Mouse (Mus musculus) limb, embryonic 10.5 days (tissue): Measurements from ENCODE around the gene Actn4. TPM values are rescaled to one million over a fixed set of nuclear protein-coding genes. Genes with fewer than 3 reads are reported as not detected.
"Not testable (repeated sequence)": the region's sequence is repeated elsewhere in the genome, so short reads cannot be mapped to it uniquely, and the experiment has no call there.

Source experiments
- DNase-seq: peaks from one replicate; pipeline ENCODE4 v3.0.0-alpha.2; 2017; ENCODE audit warnings: low spot score
- H3K27ac ChIP-seq: fragments of 300-500 bp; sonication (generic); 2 replicates; pipeline ENCODE4 v1.5.1; 2016; ENCODE audit warnings: mild to moderate bottlenecking
- H3K27me3 ChIP-seq: fragments of 300-500 bp; sonication (generic); 2 replicates; pipeline ENCODE4 v1.6.1; 2016; ENCODE audit warnings: low read depth, mild to moderate bottlenecking; ENCODE audit not compliant: poor library complexity, severe bottlenecking
- H3K36me3 ChIP-seq: fragments of 300-500 bp; sonication (generic); 2 replicates; pipeline ENCODE4 v1.6.1; 2016; ENCODE audit warnings: mild to moderate bottlenecking, moderate library complexity
- H3K4me1 ChIP-seq: fragments of 300-500 bp; sonication (generic); 2 replicates; pipeline ENCODE4 v1.6.1; 2016
- H3K4me3 ChIP-seq: fragments of 300-500 bp; sonication (generic); 2 replicates; pipeline ENCODE4 v1.5.1; 2016; ENCODE audit warnings: mild to moderate bottlenecking, moderate library complexity
- H3K9me3 ChIP-seq: fragments of 300-500 bp; sonication (generic); replicated peaks from 2 replicates; pipeline ENCODE4 v1.6.1; 2016; ENCODE audit warnings: mild to moderate bottlenecking
- WGBS: fragments of 180-500 bp; shearing (Covaris S2); methylation state at CpG from one replicate; pipeline ENCODE4 v1.1.7; 2016; 5-methylcytosine and 5-hydroxymethylcytosine counted together
- polyA plus RNA-seq: library from polyadenylated mRNA; unstranded; fragments of >200 nt; fragmentation: Nextera tagmentation; extraction: Ambion mirVana; gene quantifications from 2 replicates; pipeline ENCODE4 v1.2.1, GENCODE M21; 2016

The Actn4 gene
- polyA plus RNA-seq, 1 experiment from 2014 or later, result 285 TPM

DNA sequence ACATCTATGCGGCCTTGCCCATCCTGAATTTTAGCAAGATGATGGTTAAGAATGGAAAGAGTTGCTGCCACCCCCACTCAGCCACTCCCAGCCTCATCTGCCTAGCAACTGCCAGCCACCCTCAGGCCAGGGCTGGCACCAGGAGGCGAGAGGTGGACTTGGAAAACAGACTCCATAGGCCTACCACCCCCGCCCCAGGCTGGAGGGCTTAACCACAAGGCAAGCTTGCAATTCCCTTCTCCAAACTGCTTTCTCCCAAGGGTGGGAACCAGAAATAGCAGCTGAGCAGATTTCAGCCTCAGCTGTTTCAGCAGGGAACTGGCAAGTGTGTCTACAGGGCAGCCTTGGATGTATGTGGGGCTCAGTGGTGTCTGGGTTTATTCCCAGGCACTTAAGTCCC lies 59.3 kb downstream of the Actn4 start:
- H3K27me3 ChIP-seq, result no peaks in the 10 kb centered on the region
- WGBS, result 94% methylated on average over 3 of the region's 3 CpGs
- no peak overlapping the region for H3K27ac ChIP-seq
- DNase-seq, result no peak
- no peak overlapping the region for H3K4me3 ChIP-seq
- no peaks in the 10 kb centered on the region for H3K9me3 ChIP-seq
- peaks cover 100% of the 10 kb centered on the region for H3K36me3 ChIP-seq
- no peaks in the 10 kb centered on the region for H3K4me1 ChIP-seq

- Histone ChIP-seq H3K27ac (no peak overlapping the region), H3K4me1 (no peaks in the 10 kb centered on the region), H3K9me3 (no peaks in the 10 kb centered on the region), H3K4me3 (no peak overlapping the region), H3K36me3 (peaks cover 100% of the 10 kb centered on the region), H3K27me3 (no peaks in the 10 kb centered on the region)
- no peak for DNase-seq
- 87% methylated on average over 6 of the region's 6 CpGs for WGBS
Measured at GRCm38 (mm10) chr7:28902180-28902579, 60.0 kb downstream of the Actn4 start.

- 87% methylated on average over 13 of the region's 13 CpGs for WGBS
- peaks cover 100% of the 10 kb centered on the region for H3K36me3 ChIP-seq
- H3K4me3 ChIP-seq, result no peak overlapping the region
- H3K27ac ChIP-seq, result no peak overlapping the region
- no peak for DNase-seq
- no peaks in the 10 kb centered on the region for H3K27me3 ChIP-seq
- no peaks in the 10 kb centered on the region for H3K9me3 ChIP-seq
- no peaks in the 10 kb centered on the region for H3K4me1 ChIP-seq
Measured at GRCm38 (mm10) chr7:28901311-28902125, 60.6 kb downstream of the Actn4 start.

- H3K27ac ChIP-seq, result no peak overlapping the region
- H3K4me3 ChIP-seq, result no peak overlapping the region
- WGBS, result 93% methylated on average over 4 of the region's 4 CpGs
- no peaks in the 10 kb centered on the region for H3K27me3 ChIP-seq
- H3K4me1 ChIP-seq, result no peaks in the 10 kb centered on the region
- peaks cover 100% of the 10 kb centered on the region for H3K36me3 ChIP-seq
- DNase-seq, result no peak
- H3K9me3 ChIP-seq, result no peaks in the 10 kb centered on the region
Measured at GRCm38 (mm10) chr7:28899972-28900371, 62.2 kb downstream of the Actn4 start.

DNA sequence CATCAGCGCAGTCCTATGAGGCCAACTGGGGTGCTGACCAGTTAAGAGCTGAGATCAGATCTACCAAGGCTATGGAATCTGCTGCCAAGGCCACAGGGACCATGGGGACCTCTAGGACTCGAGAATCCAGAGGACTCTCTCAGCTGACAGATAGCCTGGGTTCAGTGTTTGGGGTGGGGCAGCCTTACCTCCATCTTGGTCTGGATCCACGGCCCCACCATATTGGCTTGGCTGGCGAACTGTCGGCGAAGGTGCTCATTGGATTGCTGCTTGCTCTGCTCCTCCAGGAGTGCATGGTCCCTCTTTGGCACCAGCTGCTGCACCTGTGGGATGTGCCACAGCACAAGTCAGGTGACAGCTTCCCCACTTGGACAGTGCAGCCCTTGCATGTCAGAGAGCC lies 64.5 kb downstream of the Actn4 start:
- no peak for DNase-seq
- Histone ChIP-seq H3K36me3 (peaks cover 99% of the 10 kb centered on the region), H3K4me1 (no peaks in the 10 kb centered on the region), H3K4me3 (no peak overlapping the region), H3K9me3 (no peaks in the 10 kb centered on the region), H3K27ac (no peak overlapping the region), H3K27me3 (no peaks in the 10 kb centered on the region)
- WGBS, result 93% methylated on average over 6 of the region's 6 CpGs

DNA sequence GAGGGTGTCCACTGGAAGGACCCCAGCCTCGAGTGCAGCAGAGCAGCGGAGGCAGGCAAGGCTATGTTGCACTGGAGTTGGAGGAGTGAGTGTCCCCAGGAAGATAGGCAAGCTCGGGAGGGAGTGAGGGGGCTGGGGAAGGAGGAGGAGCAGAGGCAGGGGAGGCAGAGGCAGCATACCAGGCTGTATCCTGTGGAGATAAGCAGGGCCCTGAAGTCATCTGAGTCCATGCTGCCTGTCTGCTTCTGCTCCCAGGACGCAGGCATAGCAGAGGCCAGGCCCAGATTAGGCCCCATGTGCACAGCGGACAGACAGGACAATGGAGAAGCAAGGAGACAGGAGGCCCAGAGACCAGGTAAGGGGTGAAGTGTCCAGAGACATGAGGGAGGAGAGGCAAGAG lies 67.2 kb downstream of the Actn4 start:
- 71% methylated on average over 5 of the region's 5 CpGs for WGBS
- DNase-seq, result no peak
- H3K27ac ChIP-seq, result no peak overlapping the region

GRCm38 (mm10) chr7:28893643-28894265 lies 68.4 kb downstream of the Actn4 start:
- peak; percentile 68 for DNase-seq

More for the DNA sequence above, 67.2 kb downstream of the Actn4 start:
- Histone ChIP-seq H3K4me3 (no peak overlapping the region), H3K36me3 (peaks cover 96% of the 10 kb centered on the region), H3K27me3 (peaks cover 13% of the 10 kb centered on the region), H3K4me1 (no peaks in the 10 kb centered on the region), H3K9me3 (no peaks in the 10 kb centered on the region)

DNA sequence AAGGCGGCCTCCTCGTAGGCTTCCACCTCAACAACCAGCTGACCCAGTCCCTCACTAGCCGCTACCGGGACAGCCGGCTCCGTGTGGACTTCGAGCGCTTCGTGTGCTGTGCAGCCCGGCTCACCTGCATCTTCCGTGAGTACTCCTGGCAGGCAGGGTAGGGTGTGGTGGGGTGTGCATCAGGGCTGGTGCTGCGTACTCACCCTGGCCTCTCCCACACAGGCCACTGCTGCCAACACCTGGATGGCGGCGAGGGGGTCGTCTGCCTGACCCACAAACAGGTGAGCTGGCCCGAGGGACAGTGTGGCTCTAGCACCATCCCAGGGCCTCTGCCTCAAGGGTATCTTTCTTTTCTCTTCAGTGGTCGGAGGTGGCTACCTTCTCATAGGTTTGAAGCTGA lies 69.5 kb downstream of the Actn4 start:
- DNase-seq, result no peak
- Histone ChIP-seq H3K4me1 (peaks cover 13% of the 10 kb centered on the region), H3K9me3 (no peaks in the 10 kb centered on the region), H3K27ac (no peak overlapping the region), H3K4me3 (no peak overlapping the region), H3K36me3 (peaks cover 73% of the 10 kb centered on the region), H3K27me3 (peaks cover 37% of the 10 kb centered on the region)
- 96% methylated on average over 17 of the region's 17 CpGs for WGBS

More at GRCm38 (mm10) chr7:28893643-28894265, 68.4 kb downstream of the Actn4 start:
- H3K27me3 ChIP-seq, result peaks cover 25% of the 10 kb centered on the region
- 60% methylated on average over 7 of the region's 7 CpGs for WGBS
- H3K27ac ChIP-seq, result 0 out of 2 replicates have a peak overlapping the region, but pooled peaks have one; percentile 20
- H3K4me3 ChIP-seq, result no peak overlapping the region
- H3K9me3 ChIP-seq, result no peaks in the 10 kb centered on the region
- peaks cover 84% of the 10 kb centered on the region for H3K36me3 ChIP-seq
- peaks cover 4% of the 10 kb centered on the region for H3K4me1 ChIP-seq

- Histone ChIP-seq H3K4me3 (peak overlapping the region; percentile 47), H3K36me3 (peaks cover 34% of the 10 kb centered on the region), H3K27ac (0 out of 2 replicates have a peak overlapping the region, but pooled peaks have one; percentile 22), H3K9me3 (no peaks in the 10 kb centered on the region), H3K4me1 (peaks cover 13% of the 10 kb centered on the region), H3K27me3 (peaks cover 58% of the 10 kb centered on the region)
- 2% methylated on average over 27 of the region's 27 CpGs for WGBS
- DNase-seq, result peak; percentile 44
Measured at GRCm38 (mm10) chr7:28888701-28889161, 73.4 kb downstream of the Actn4 start.

DNA sequence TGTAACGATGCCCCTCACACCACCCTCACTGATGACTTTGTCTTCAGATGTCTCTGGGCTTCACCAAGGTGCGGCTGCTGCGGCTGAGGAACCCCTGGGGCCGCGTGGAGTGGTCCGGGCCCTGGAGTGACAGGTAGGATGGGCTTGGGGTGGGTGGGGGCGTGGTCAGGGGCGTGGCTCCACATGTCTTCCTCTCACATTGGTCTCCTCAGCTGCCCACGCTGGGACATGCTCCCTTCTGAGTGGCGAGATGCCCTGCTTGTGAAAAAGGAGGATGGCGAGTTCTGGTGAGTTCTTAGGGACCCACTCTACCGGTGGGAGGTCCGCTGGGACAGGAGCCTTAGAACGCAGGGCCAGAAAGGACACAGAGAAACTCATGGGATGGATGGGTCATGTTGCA lies 75.7 kb downstream of the Actn4 start:
- Histone ChIP-seq H3K36me3 (peaks cover 13% of the 10 kb centered on the region), H3K9me3 (no peaks in the 10 kb centered on the region), H3K4me3 (no peak overlapping the region), H3K4me1 (peaks cover 17% of the 10 kb centered on the region), H3K27me3 (peaks cover 58% of the 10 kb centered on the region), H3K27ac (no peak overlapping the region)
- no peak for DNase-seq
- 17% methylated on average over 14 of the region's 14 CpGs for WGBS

GRCm38 (mm10) chr7:28883704-28884103 lies 78.4 kb downstream of the Actn4 start:
- H3K4me3 ChIP-seq, H3K36me3 ChIP-seq, H3K27ac ChIP-seq, H3K9me3 ChIP-seq, DNase-seq: not testable (repeated sequence)
- 92% methylated on average over 4 of the region's 4 CpGs for WGBS
- Histone ChIP-seq H3K27me3 (peaks cover 32% of the 10 kb centered on the region), H3K4me1 (peaks cover 18% of the 10 kb centered on the region)

- H3K4me1 ChIP-seq, result peaks cover 11% of the 10 kb centered on the region
- H3K36me3 ChIP-seq, result no peaks in the 10 kb centered on the region
- H3K27ac ChIP-seq, result no peak overlapping the region
- no peak overlapping the region for H3K4me3 ChIP-seq
- WGBS, result 86% methylated on average over 11 of the region's 11 CpGs
- no peaks in the 10 kb centered on the region for H3K9me3 ChIP-seq
- peaks cover 25% of the 10 kb centered on the region for H3K27me3 ChIP-seq
- no peak for DNase-seq
Measured at GRCm38 (mm10) chr7:28883039-28883438, 79.1 kb downstream of the Actn4 start.

DNA sequence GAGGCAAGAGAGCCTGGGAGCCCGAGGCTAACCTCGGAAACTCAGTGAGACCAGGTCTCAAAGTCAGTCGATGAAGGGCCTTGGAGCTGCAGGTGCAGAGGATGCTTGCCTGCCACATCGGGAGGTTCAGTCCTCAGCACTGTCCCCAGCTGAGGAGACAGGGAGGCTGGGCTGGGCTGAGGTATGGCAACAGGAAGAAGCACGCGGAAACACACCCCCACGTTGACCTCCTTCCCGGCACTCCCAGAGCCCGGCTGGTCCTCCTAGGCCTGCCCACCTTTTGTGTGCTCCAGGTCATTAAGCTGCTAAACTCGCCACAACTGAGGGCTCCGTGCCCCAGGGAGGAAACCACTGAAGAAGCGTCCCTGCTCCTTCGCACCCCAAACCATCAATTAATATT lies 80.9 kb downstream of the Actn4 start, which contains the start of gene Capn12:
Gene Capn12 (plus strand): TSS at position 224 of the 400 bp plus-strand sequence.
- DNase-seq, result no peak
- Histone ChIP-seq H3K27ac (peak within 1 kb of the TSS; percentile 36), H3K36me3 (no peaks in the 10 kb centered on the region), H3K4me1 (peaks cover 9% of the 10 kb centered on the region), H3K9me3 (no peaks in the 10 kb centered on the region), H3K27me3 (peaks cover 7% of the 10 kb centered on the region), H3K4me3 (no peak within 1 kb of the TSS)
- WGBS, result 43% methylated on average over 13 of the region's 13 CpGs
